Mouse (Mus musculus): ENCODE data around the gene Ank3.

GRCm38 (mm10) chr10:70041562-70041961, 643.0 kb downstream of the Ank3 start:
- TF ChIP-seq CTCF (IDR thresholded peaks at IDR 0.05; ENCODE audit: low read depth, low read length) (no peak), POLR2A (IDR thresholded peaks at IDR 0.05; ENCODE audit: extremely low read depth, insufficient read depth, low read length) (no peak)

Data from liver, adult 2 months (tissue).